Mouse (Mus musculus) heart, postnatal 36 days (tissue): ENCODE results near the gene Rln1. TPM values are rescaled to one million over a fixed set of nuclear protein-coding genes. Genes with fewer than 3 reads are reported as not detected.

Source experiments
- DNase-seq, 2 experiments: peaks; one replicate each; pipeline ENCODE4 v3.0.0; 2021 to 2022
- intact Hi-C: fragments of 180-260 bp; cut with DNase I; formaldehyde crosslinking; loops from one replicate; pipeline ENCODE4 v1.15.1; 2025
- total RNA-seq, 2 experiments: library from RNA; stranded (reverse); gene quantifications; 2 replicates each; pipeline ENCODE4 v1.2.3; 2021

The Rln1 gene
- total RNA-seq, 2 experiments from 2014 or later, result not detected

DNA sequence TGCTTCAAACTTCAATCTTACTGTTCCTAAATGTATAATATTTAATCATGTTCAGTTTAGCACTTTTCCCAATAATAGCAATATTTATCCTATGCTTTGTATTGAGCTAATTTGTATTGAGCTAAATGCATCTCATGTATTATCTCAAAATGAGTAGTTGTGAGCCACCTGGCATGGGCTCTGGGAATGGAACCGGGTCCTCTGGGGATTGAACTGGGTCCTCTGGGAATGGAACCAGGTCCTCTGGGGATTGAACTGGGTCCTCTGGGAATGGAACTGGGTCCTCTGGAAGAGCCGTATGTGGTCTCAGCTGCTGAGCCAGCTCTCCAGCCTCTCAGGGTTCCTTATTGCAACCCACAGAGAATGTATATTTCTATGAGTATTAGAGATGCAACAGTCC lies 32.4 kb downstream of the Rln1 start:
- intact Hi-C loops, result no loop called here
- DNase-seq, result no peak

DNA sequence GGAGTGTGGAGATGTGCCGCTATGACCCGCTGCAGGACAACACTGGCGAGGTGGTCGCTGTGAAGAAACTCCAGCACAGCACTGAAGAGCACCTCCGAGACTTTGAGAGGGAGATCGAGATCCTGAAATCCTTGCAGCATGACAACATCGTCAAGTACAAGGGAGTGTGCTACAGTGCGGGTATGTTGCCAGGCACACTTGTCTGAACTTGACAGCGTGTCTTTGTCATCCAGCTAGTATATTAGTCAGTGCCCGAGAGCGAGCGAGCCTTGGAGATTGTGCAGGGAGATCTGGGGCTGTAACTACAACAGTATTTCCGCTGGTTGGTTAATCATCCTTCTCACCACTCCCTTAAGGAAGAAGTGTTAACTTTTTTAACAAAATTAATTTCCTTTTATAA lies 33.6 kb downstream of the Rln1 start:
- no peak for DNase-seq
- intact Hi-C loops, result no loop called here

DNA sequence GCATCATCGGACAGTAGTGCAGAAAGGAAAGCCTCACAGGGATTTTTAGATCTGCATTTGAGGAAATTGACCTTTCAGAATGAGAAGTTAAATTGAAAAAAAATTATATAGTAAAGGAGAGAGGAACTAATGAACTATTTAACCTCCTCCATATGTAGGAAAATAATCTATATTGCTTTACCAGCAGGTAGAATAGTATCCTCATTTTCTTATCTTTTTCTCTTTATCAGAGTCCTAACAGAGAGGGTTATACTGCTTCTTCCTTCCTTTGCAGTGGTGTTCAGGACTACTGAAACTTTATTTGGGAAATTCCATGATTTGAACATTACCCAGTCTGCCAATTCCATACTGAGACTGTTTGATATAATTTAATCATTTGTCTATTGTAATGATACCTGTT lies 37.1 kb downstream of the Rln1 start:
- DNase-seq, result no peak
- intact Hi-C loops, result no loop called here

DNA sequence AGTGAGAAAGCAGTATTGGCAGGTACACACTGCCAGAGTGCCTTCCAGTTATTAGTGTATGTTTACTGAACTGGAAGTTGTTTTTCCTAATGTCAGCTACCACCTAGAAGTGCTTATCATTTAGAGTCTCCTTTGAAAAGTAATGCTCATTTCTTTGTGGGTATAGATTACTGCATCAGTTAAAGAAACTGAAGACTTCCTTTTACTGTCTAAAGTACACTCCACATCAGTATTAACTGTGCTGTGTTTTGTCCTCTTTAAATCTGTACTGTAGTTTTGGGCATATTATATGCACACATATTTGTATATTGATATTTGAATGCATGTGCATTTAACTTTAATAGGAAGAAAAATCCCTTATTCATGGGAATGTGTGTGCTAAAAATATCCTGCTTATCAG lies 38.3 kb downstream of the Rln1 start:
- DNase-seq, result no peak
- intact Hi-C loops, result no loop called here

DNA sequence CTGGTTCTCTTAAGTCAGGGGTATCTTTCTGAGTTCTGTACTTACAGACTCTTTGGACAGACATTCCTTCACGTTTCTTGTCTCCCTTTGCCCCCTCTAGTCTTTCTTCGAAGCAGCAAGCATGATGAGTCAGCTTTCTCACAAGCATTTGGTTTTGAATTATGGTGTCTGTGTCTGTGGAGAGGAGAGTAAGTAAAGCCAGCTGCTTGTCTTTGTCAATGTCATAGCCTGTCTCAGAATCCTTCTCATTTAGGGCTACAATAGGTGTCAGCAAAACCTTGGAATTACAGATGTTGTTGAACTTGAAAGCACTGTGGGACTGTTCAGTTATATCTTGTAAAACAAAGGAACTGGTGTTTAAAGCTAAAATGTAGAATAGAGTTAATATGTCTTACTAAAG lies 39.7 kb downstream of the Rln1 start:
- intact Hi-C loops, result no loop called here
- no peak for DNase-seq

DNA sequence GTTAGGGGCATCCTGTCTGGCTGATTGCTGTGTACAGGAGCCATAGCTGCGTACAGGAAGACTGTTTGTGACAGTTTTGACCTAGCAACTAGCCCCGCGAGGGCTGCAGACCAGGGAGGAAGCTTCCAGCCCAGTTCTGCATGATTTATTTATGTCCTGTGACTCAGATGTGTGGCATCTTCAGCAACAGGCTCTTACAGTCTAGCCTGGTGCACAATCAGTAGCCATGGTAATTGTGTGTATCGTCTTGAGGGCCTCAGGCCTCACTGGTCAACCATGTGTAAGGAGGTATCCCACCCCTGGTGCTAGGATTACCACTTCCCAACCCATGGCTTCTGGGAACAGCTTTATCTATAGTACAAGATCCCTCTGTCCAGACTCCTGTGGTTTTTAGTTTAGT lies 41.9 kb downstream of the Rln1 start:
- intact Hi-C loops, result no loop called here

DNA sequence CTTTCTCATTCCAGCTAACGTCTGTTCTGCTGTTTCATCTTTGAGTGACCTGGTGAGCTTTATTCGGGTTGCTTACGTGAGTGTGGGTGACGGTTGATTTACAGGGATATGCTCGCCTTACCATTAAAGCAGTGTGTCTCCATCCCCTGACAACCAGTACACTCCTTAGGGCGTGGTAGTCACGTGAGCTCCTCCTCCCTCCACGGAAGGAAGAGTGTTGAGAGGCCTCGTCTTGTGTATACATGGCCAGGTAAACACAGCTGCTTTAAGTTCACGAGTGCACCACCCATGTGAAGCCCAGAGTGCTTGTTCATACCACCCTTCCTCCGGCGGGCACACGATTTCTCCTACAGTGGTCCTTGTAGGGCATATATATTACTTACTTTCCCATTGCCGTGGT lies 42.9 kb downstream of the Rln1 start:
- no peak for DNase-seq
- intact Hi-C loops, result no loop called here

More for the DNA sequence above, 41.9 kb downstream of the Rln1 start:
- DNase-seq, result no peak

DNA sequence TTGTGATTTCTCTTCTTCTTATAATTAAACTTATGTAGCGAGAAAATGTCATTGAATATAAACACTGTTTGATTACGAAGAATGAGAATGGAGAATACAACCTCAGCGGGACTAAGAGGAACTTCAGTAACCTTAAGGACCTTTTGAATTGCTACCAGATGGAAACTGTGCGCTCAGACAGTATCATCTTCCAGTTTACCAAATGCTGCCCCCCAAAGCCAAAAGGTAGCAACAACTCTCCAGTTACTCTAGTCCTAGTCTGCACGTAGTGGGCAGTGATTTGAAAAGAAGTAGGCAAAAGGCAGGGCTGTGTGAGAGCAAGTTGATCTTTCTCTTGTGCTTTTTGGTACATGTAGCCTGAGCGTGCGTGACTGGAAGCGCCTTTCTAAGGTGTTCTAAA lies 46.6 kb downstream of the Rln1 start:
- intact Hi-C loops, result no loop called here

DNA sequence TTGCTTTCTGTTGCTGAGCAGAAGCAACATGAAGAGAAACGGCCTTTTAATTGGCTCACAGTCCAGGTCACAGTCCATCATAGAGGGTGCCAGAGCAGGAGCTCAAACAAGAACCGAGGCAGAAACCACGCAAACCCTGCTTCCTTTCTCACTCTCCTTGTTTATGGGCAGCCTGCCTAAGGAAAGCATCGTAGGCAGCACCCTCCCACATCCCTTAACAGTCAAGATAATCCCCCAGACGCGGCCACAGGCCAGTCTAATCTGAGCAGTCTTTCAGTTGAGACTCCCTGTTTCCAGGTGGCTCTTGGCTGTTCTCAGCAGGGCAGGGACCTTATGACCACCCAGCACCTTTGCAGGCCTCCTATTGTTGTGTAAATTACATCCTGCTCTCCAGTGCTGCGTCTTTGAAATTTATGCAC lies 49.0 kb downstream of the Rln1 start:
- intact Hi-C loops, result no loop called here
- no peak for DNase-seq

More for the DNA sequence above, 46.6 kb downstream of the Rln1 start:
- DNase-seq, result no peak

Other genes starting within 250 kb of the Rln1 start
- gene Rcl1, start 233.3 kb downstream of the Rln1 start, total RNA-seq, result 1 to 10 TPM; 4.5 to 7.3 TPM
- gene Jak2, start 82.8 kb downstream of the Rln1 start, total RNA-seq, result 10 to 100 TPM; 18.7 to 22.2 TPM
- gene Insl6, start 9.3 kb downstream of the Rln1 start, total RNA-seq, result not detected
- 10 to 100 TPM; 26.6 to 27.9 TPM for gene Plgrkt, start 32.7 kb upstream of the Rln1 start, total RNA-seq
- 1 to 10 TPM; 2.3 to 3.3 TPM for gene Cd274, start 32.8 kb upstream of the Rln1 start, total RNA-seq
- gene Pdcd1lg2, start 76.2 kb upstream of the Rln1 start, total RNA-seq, result not detected
- gene Ric1, start 187.6 kb upstream of the Rln1 start, total RNA-seq, result 10 to 100 TPM; 23.6 to 25.0 TPM